Mouse (Mus musculus): ENCODE results near the gene Rbfox3. TPM values are rescaled to one million over a fixed set of nuclear protein-coding genes. Genes with fewer than 3 reads are reported as not detected.
"Not testable (repeated sequence)": the region's sequence is repeated elsewhere in the genome, so short reads cannot be mapped to it uniquely, and the experiment has no call there.

The Rbfox3 gene
- polyA plus RNA-seq, 1 experiment from 2014 or later = 69.4 TPM

- Histone ChIP-seq H3K9ac (ENCODE audit: low read depth, low read length) (0 out of 2 replicates have a peak overlapping the region, but pooled peaks have one; percentile 41), H3K4me1 (ENCODE audit: control insufficient read depth, insufficient read depth, low read depth, low read length) (peaks cover 42% of the 10 kb centered on the region), H3K4me2 (ENCODE audit: low read length) (no peak overlapping the region), H3K27me3 (replicated peaks; ENCODE audit: control insufficient read depth, insufficient read depth, low read length) (no peaks in the 10 kb centered on the region), H3K27ac (ENCODE audit: low read depth, low read length) (peak overlapping the region; percentile 88), H3K4me3 (ENCODE audit: low read length) (no peak overlapping the region), H3K36me3 (ENCODE audit: control insufficient read depth, insufficient read depth, low read length) (no peaks in the 10 kb centered on the region), H3K9me3 (ENCODE audit: control insufficient read depth, low read length) (no peaks in the 10 kb centered on the region)
- 49% methylated on average over 9 of the region's 9 CpGs for WGBS
- no peak for ATAC-seq
Observed at GRCm38 (mm10) chr11:118792163-118792915, 119.1 kb downstream of the Rbfox3 start.

- peaks cover 42% of the 10 kb centered on the region for H3K4me1 ChIP-seq (ENCODE audit: control insufficient read depth, insufficient read depth, low read depth, low read length)
- H3K4me3 ChIP-seq (ENCODE audit: low read length) = no peak overlapping the region
- no peak overlapping the region for H3K4me2 ChIP-seq (ENCODE audit: low read length)
- no peak for ATAC-seq
- H3K27me3 ChIP-seq (replicated peaks; ENCODE audit: control insufficient read depth, insufficient read depth, low read length) = no peaks in the 10 kb centered on the region
- H3K36me3 ChIP-seq (ENCODE audit: control insufficient read depth, insufficient read depth, low read length) = no peaks in the 10 kb centered on the region
- H3K9ac ChIP-seq (ENCODE audit: low read depth, low read length) = no peak overlapping the region
- H3K27ac ChIP-seq (ENCODE audit: low read depth, low read length) = peak overlapping the region; percentile 55
- H3K9me3 ChIP-seq (ENCODE audit: control insufficient read depth, low read length) = no peaks in the 10 kb centered on the region
- 51% methylated on average over 6 of the region's 6 CpGs for WGBS
Observed at GRCm38 (mm10) chr11:118791391-118791790, 120.0 kb downstream of the Rbfox3 start.

GRCm38 (mm10) chr11:118788091-118788490 lies 123.3 kb downstream of the Rbfox3 start:
- peaks cover 19% of the 10 kb centered on the region for H3K4me1 ChIP-seq (ENCODE audit: control insufficient read depth, insufficient read depth, low read depth, low read length)
- 100% methylated on average over 1 of the region's 1 CpGs for WGBS
- ATAC-seq = no peak
- no peaks in the 10 kb centered on the region for H3K27me3 ChIP-seq (replicated peaks; ENCODE audit: control insufficient read depth, insufficient read depth, low read length)
- no peaks in the 10 kb centered on the region for H3K36me3 ChIP-seq (ENCODE audit: control insufficient read depth, insufficient read depth, low read length)
- no peak overlapping the region for H3K4me3 ChIP-seq (ENCODE audit: low read length)
- no peak overlapping the region for H3K27ac ChIP-seq (ENCODE audit: low read depth, low read length)
- no peaks in the 10 kb centered on the region for H3K9me3 ChIP-seq (ENCODE audit: control insufficient read depth, low read length)
- no peak overlapping the region for H3K4me2 ChIP-seq (ENCODE audit: low read length)
- H3K9ac ChIP-seq (ENCODE audit: low read depth, low read length) = no peak overlapping the region

- no peak for ATAC-seq
- 83% methylated on average over 5 of the region's 5 CpGs for WGBS
- Histone ChIP-seq H3K4me3 (ENCODE audit: low read length) (no peak overlapping the region), H3K27me3 (replicated peaks; ENCODE audit: control insufficient read depth, insufficient read depth, low read length) (no peaks in the 10 kb centered on the region), H3K9me3 (ENCODE audit: control insufficient read depth, low read length) (no peaks in the 10 kb centered on the region), H3K4me1 (ENCODE audit: control insufficient read depth, insufficient read depth, low read depth, low read length) (peaks cover 12% of the 10 kb centered on the region), H3K9ac (ENCODE audit: low read depth, low read length) (no peak overlapping the region), H3K4me2 (ENCODE audit: low read length) (no peak overlapping the region), H3K27ac (ENCODE audit: low read depth, low read length) (no peak overlapping the region), H3K36me3 (ENCODE audit: control insufficient read depth, insufficient read depth, low read length) (no peaks in the 10 kb centered on the region)
Observed at GRCm38 (mm10) chr11:118782677-118783076, 128.7 kb downstream of the Rbfox3 start.

GRCm38 (mm10) chr11:118775753-118776152 lies 135.6 kb downstream of the Rbfox3 start:
- H3K36me3 ChIP-seq (ENCODE audit: control insufficient read depth, insufficient read depth, low read length) = no peaks in the 10 kb centered on the region
- H3K27ac ChIP-seq (ENCODE audit: low read depth, low read length) = 0 out of 2 replicates have a peak overlapping the region, but pooled peaks have one; percentile 31
- H3K9ac ChIP-seq (ENCODE audit: low read depth, low read length) = peak overlapping the region; percentile 17; the same call in 1 of the 2 replicates
- H3K4me2 ChIP-seq (ENCODE audit: low read length) = no peak overlapping the region
- H3K4me1 ChIP-seq (ENCODE audit: control insufficient read depth, insufficient read depth, low read depth, low read length) = peaks cover 31% of the 10 kb centered on the region
- H3K4me3 ChIP-seq (ENCODE audit: low read length) = no peak overlapping the region
- no peaks in the 10 kb centered on the region for H3K9me3 ChIP-seq (ENCODE audit: control insufficient read depth, low read length)
- no peak for ATAC-seq
- H3K27me3 ChIP-seq (replicated peaks; ENCODE audit: control insufficient read depth, insufficient read depth, low read length) = no peaks in the 10 kb centered on the region
- WGBS = 25% methylated on average over 3 of the region's 3 CpGs

- not testable (repeated sequence) for H3K27me3 ChIP-seq (replicated peaks; ENCODE audit: control insufficient read depth, insufficient read depth, low read length); H3K9me3 ChIP-seq (ENCODE audit: control insufficient read depth, low read length); H3K9ac ChIP-seq (ENCODE audit: low read depth, low read length); H3K4me3 ChIP-seq (ENCODE audit: low read length); H3K36me3 ChIP-seq (ENCODE audit: control insufficient read depth, insufficient read depth, low read length); H3K4me2 ChIP-seq (ENCODE audit: low read length); H3K27ac ChIP-seq (ENCODE audit: low read depth, low read length); ATAC-seq
- 96% methylated on average over 2 of the region's 2 CpGs for WGBS
- H3K4me1 ChIP-seq (ENCODE audit: control insufficient read depth, insufficient read depth, low read depth, low read length) = peaks cover 32% of the 10 kb centered on the region
Observed at GRCm38 (mm10) chr11:118774777-118775176, 136.6 kb downstream of the Rbfox3 start.

- Histone ChIP-seq H3K9ac (ENCODE audit: low read depth, low read length) (no peak overlapping the region), H3K4me1 (ENCODE audit: control insufficient read depth, insufficient read depth, low read depth, low read length) (peaks cover 44% of the 10 kb centered on the region), H3K9me3 (ENCODE audit: control insufficient read depth, low read length) (no peaks in the 10 kb centered on the region), H3K27me3 (replicated peaks; ENCODE audit: control insufficient read depth, insufficient read depth, low read length) (no peaks in the 10 kb centered on the region), H3K36me3 (ENCODE audit: control insufficient read depth, insufficient read depth, low read length) (no peaks in the 10 kb centered on the region), H3K27ac (ENCODE audit: low read depth, low read length) (peak overlapping the region; percentile 4; the same call in 1 of the 2 replicates), H3K4me2 (ENCODE audit: low read length) (no peak overlapping the region), H3K4me3 (ENCODE audit: low read length) (no peak overlapping the region)
- no peak for ATAC-seq
- 41% methylated on average over 12 of the region's 12 CpGs for WGBS
Observed at GRCm38 (mm10) chr11:118773076-118773583, 138.3 kb downstream of the Rbfox3 start.

- no peaks in the 10 kb centered on the region for H3K27me3 ChIP-seq (replicated peaks; ENCODE audit: control insufficient read depth, insufficient read depth, low read length)
- no peaks in the 10 kb centered on the region for H3K9me3 ChIP-seq (ENCODE audit: control insufficient read depth, low read length)
- whole genome bisulfite sequencing = 85% methylated on average over 4 of the region's 4 CpGs
- no peaks in the 10 kb centered on the region for H3K36me3 ChIP-seq (ENCODE audit: control insufficient read depth, insufficient read depth, low read length)
- H3K4me1 ChIP-seq (ENCODE audit: control insufficient read depth, insufficient read depth, low read depth, low read length) = peaks cover 51% of the 10 kb centered on the region
- ATAC-seq = no peak
- H3K4me2 ChIP-seq (ENCODE audit: low read length) = no peak overlapping the region
- no peak overlapping the region for H3K9ac ChIP-seq (ENCODE audit: low read depth, low read length)
- peak overlapping the region; percentile 75 for H3K27ac ChIP-seq (ENCODE audit: low read depth, low read length)
- no peak overlapping the region for H3K4me3 ChIP-seq (ENCODE audit: low read length)
Observed at GRCm38 (mm10) chr11:118771358-118771757, 140.0 kb downstream of the Rbfox3 start.

GRCm38 (mm10) chr11:118770789-118771188 lies 140.6 kb downstream of the Rbfox3 start:
- Histone ChIP-seq H3K4me2 (ENCODE audit: low read length) (no peak overlapping the region), H3K9ac (ENCODE audit: low read depth, low read length) (no peak overlapping the region), H3K4me3 (ENCODE audit: low read length) (no peak overlapping the region), H3K4me1 (ENCODE audit: control insufficient read depth, insufficient read depth, low read depth, low read length) (peaks cover 51% of the 10 kb centered on the region), H3K27me3 (replicated peaks; ENCODE audit: control insufficient read depth, insufficient read depth, low read length) (no peaks in the 10 kb centered on the region), H3K9me3 (ENCODE audit: control insufficient read depth, low read length) (no peaks in the 10 kb centered on the region), H3K36me3 (ENCODE audit: control insufficient read depth, insufficient read depth, low read length) (no peaks in the 10 kb centered on the region), H3K27ac (ENCODE audit: low read depth, low read length) (0 out of 2 replicates have a peak overlapping the region, but pooled peaks have one; percentile 10)
- 92% methylated on average over 7 of the region's 7 CpGs for WGBS
- ATAC-seq = no peak

Data from hindbrain, embryonic 16.5 days (tissue).